Mouse (Mus musculus): ENCODE results near the gene 1700047I17Rik2. TPM values are rescaled to one million over a fixed set of nuclear protein-coding genes. Genes with fewer than 3 reads are reported as not detected.
"Not testable (repeated sequence)": the region's sequence is repeated elsewhere in the genome, so short reads cannot be mapped to it uniquely, and the experiment has no call there.

Gene 1700047I17Rik2
- polyA plus RNA-seq (2014; fragmentation: Nextera tagmentation; extraction: Ambion mirVana): 0.27 TPM in 1 of 2 replicates, not detected in the other

- not testable (repeated sequence) for H3K4me2 ChIP-seq; H3K4me3 ChIP-seq (ENCODE audit: low read depth, low read length); H3K4me1 ChIP-seq (replicated peaks; ENCODE audit: control insufficient read depth, insufficient read depth, low read length); H3K36me3 ChIP-seq (ENCODE audit: control insufficient read depth, insufficient read depth, low read length); H3K9ac ChIP-seq (ENCODE audit: low read depth, low read length); DNase-seq (ENCODE audit: low spot score); H3K9me3 ChIP-seq (ENCODE audit: control insufficient read depth, low read length); H3K27ac ChIP-seq (ENCODE audit: low read depth, low read length); H3K27me3 ChIP-seq (replicated peaks; ENCODE audit: control insufficient read depth, insufficient read depth, low read length)
- no CpG with 5 or more reads among the region's 40 CpGs for WGBS
- ATAC-seq (replicated peaks; ENCODE audit: low FRiP score): peak; percentile 96
Observed at GRCm38 (mm10) chr12:55199306-55199705, at the start of gene 1700047I17Rik2. TSS of gene 1700047I17Rik2 (plus strand) at chr12:55199592.

- H3K4me3 ChIP-seq (ENCODE audit: low read depth, low read length); H3K4me1 ChIP-seq (replicated peaks; ENCODE audit: control insufficient read depth, insufficient read depth, low read length); H3K27me3 ChIP-seq (replicated peaks; ENCODE audit: control insufficient read depth, insufficient read depth, low read length); H3K36me3 ChIP-seq (ENCODE audit: control insufficient read depth, insufficient read depth, low read length); H3K27ac ChIP-seq (ENCODE audit: low read depth, low read length); H3K9ac ChIP-seq (ENCODE audit: low read depth, low read length); H3K4me2 ChIP-seq; DNase-seq (ENCODE audit: low spot score); H3K9me3 ChIP-seq (ENCODE audit: control insufficient read depth, low read length): not testable (repeated sequence)
- peak; percentile 97 for ATAC-seq (replicated peaks; ENCODE audit: low FRiP score)
- WGBS: no CpG with 5 or more reads among the region's 57 CpGs
Observed at GRCm38 (mm10) chr12:55154559-55155448, 44.6 kb upstream of the 1700047I17Rik2 start, which contains the start of gene Srp54b. TSS of gene Srp54b (plus strand) at chr12:55155104.

GRCm38 (mm10) chr12:55155449-55155783 is 44.0 kb upstream of the 1700047I17Rik2 start:
- not testable (repeated sequence) for H3K9me3 ChIP-seq (ENCODE audit: control insufficient read depth, low read length); DNase-seq (ENCODE audit: low spot score); H3K4me3 ChIP-seq (ENCODE audit: low read depth, low read length); H3K4me1 ChIP-seq (replicated peaks; ENCODE audit: control insufficient read depth, insufficient read depth, low read length); H3K4me2 ChIP-seq; H3K27me3 ChIP-seq (replicated peaks; ENCODE audit: control insufficient read depth, insufficient read depth, low read length); H3K9ac ChIP-seq (ENCODE audit: low read depth, low read length); H3K36me3 ChIP-seq (ENCODE audit: control insufficient read depth, insufficient read depth, low read length); H3K27ac ChIP-seq (ENCODE audit: low read depth, low read length)
- whole genome bisulfite sequencing: under 1% methylated on average over 11 of the region's 24 CpGs
- ATAC-seq (replicated peaks; ENCODE audit: low FRiP score): peak; percentile 44

GRCm38 (mm10) chr12:55167034-55167557 is 32.3 kb upstream of the 1700047I17Rik2 start:
- ATAC-seq (replicated peaks; ENCODE audit: low FRiP score); H3K9me3 ChIP-seq (ENCODE audit: control insufficient read depth, low read length): not testable (repeated sequence)
- no CpG with 5 or more reads among the region's 7 CpGs for WGBS

GRCm38 (mm10) chr12:55187686-55188085 is 11.7 kb upstream of the 1700047I17Rik2 start:
- not testable (repeated sequence) for H3K36me3 ChIP-seq (ENCODE audit: control insufficient read depth, insufficient read depth, low read length); H3K9ac ChIP-seq (ENCODE audit: low read depth, low read length); H3K4me2 ChIP-seq; H3K27me3 ChIP-seq (replicated peaks; ENCODE audit: control insufficient read depth, insufficient read depth, low read length); ATAC-seq (replicated peaks; ENCODE audit: low FRiP score); H3K27ac ChIP-seq (ENCODE audit: low read depth, low read length); H3K4me3 ChIP-seq (ENCODE audit: low read depth, low read length); DNase-seq (ENCODE audit: low spot score); H3K4me1 ChIP-seq (replicated peaks; ENCODE audit: control insufficient read depth, insufficient read depth, low read length); H3K9me3 ChIP-seq (ENCODE audit: control insufficient read depth, low read length)
- WGBS: no CpG with 5 or more reads among the region's 8 CpGs

More at GRCm38 (mm10) chr12:55167034-55167557, 32.3 kb upstream of the 1700047I17Rik2 start:
- H3K4me3 ChIP-seq (ENCODE audit: low read depth, low read length); H3K27ac ChIP-seq (ENCODE audit: low read depth, low read length); H3K36me3 ChIP-seq (ENCODE audit: control insufficient read depth, insufficient read depth, low read length); H3K4me2 ChIP-seq; H3K27me3 ChIP-seq (replicated peaks; ENCODE audit: control insufficient read depth, insufficient read depth, low read length); H3K4me1 ChIP-seq (replicated peaks; ENCODE audit: control insufficient read depth, insufficient read depth, low read length); DNase-seq (ENCODE audit: low spot score); H3K9ac ChIP-seq (ENCODE audit: low read depth, low read length): not testable (repeated sequence)

GRCm38 (mm10) chr12:55189127-55189526 is 10.3 kb upstream of the 1700047I17Rik2 start:
- not testable (repeated sequence) for H3K36me3 ChIP-seq (ENCODE audit: control insufficient read depth, insufficient read depth, low read length); H3K4me2 ChIP-seq; H3K27me3 ChIP-seq (replicated peaks; ENCODE audit: control insufficient read depth, insufficient read depth, low read length); H3K9ac ChIP-seq (ENCODE audit: low read depth, low read length); H3K4me1 ChIP-seq (replicated peaks; ENCODE audit: control insufficient read depth, insufficient read depth, low read length); H3K9me3 ChIP-seq (ENCODE audit: control insufficient read depth, low read length); ATAC-seq (replicated peaks; ENCODE audit: low FRiP score); DNase-seq (ENCODE audit: low spot score); H3K27ac ChIP-seq (ENCODE audit: low read depth, low read length); H3K4me3 ChIP-seq (ENCODE audit: low read depth, low read length)
- WGBS: no CpG with 5 or more reads among the region's 5 CpGs

GRCm38 (mm10) chr12:55199799-55200198 is 407 bp downstream of the 1700047I17Rik2 start:
- WGBS: no CpG with 5 or more reads among the region's 18 CpGs
- not testable (repeated sequence) for H3K36me3 ChIP-seq (ENCODE audit: control insufficient read depth, insufficient read depth, low read length); H3K27me3 ChIP-seq (replicated peaks; ENCODE audit: control insufficient read depth, insufficient read depth, low read length); H3K9ac ChIP-seq (ENCODE audit: low read depth, low read length); H3K9me3 ChIP-seq (ENCODE audit: control insufficient read depth, low read length); DNase-seq (ENCODE audit: low spot score); H3K4me3 ChIP-seq (ENCODE audit: low read depth, low read length); H3K27ac ChIP-seq (ENCODE audit: low read depth, low read length); H3K4me1 ChIP-seq (replicated peaks; ENCODE audit: control insufficient read depth, insufficient read depth, low read length); H3K4me2 ChIP-seq
- peak; percentile 74 for ATAC-seq (replicated peaks; ENCODE audit: low FRiP score)

- H3K4me3 ChIP-seq (ENCODE audit: low read depth, low read length); H3K27me3 ChIP-seq (replicated peaks; ENCODE audit: control insufficient read depth, insufficient read depth, low read length); H3K4me1 ChIP-seq (replicated peaks; ENCODE audit: control insufficient read depth, insufficient read depth, low read length); H3K27ac ChIP-seq (ENCODE audit: low read depth, low read length); H3K9ac ChIP-seq (ENCODE audit: low read depth, low read length); DNase-seq (ENCODE audit: low spot score); ATAC-seq (replicated peaks; ENCODE audit: low FRiP score); H3K9me3 ChIP-seq (ENCODE audit: control insufficient read depth, low read length); H3K36me3 ChIP-seq (ENCODE audit: control insufficient read depth, insufficient read depth, low read length); H3K4me2 ChIP-seq: not testable (repeated sequence)
- WGBS: no CpG with 5 or more reads among the region's 6 CpGs
Observed at GRCm38 (mm10) chr12:55212944-55213343, 13.6 kb downstream of the 1700047I17Rik2 start.

Data from liver, embryonic 11.5 days (tissue).